Comparison of ENCODE assay signal across 9 mouse cellular contexts in genomic region chr13:94375526-94376390, GRCm38 (mm10). TPM values are rescaled to one million over a fixed set of nuclear protein-coding genes. Genes with fewer than 3 reads are reported as not detected.
DNase-seq lines count a peak whose midpoint lies in the region; ATAC-seq and TF ChIP-seq lines count a peak whose summit lies in the region.
"Had no signal": no experiment of that assay in that cellular context is flagged by ENCODE, and none has a peak within 500 bp of the region (broad histone marks: within the 10 kb centered on the region; RNA-seq: fewer than 3 reads in every experiment).

No protein-coding gene starts in this region.

- no peak overlapping the region for H3K4me2 ChIP-seq in forebrain, embryonic 13.5 days
- H3K4me2 ChIP-seq in midbrain, postnatal 0 days (ENCODE audit: low read depth, low read length, poor library complexity, severe bottlenecking) = no peak overlapping the region

- TF ChIP-seq CTCF in midbrain, postnatal 0 days (IDR thresholded peaks at IDR 0.05) = no peak

- DNase-seq in forebrain, embryonic 10.5 days (ENCODE audit: extremely low spot score, low spot score) = no peak
- DNase-seq in cerebellum, adult 18-20 months = peak; percentile 94 to 98
- peak; percentile 90 to 96 for DNase-seq in layer of hippocampus, adult 18-20 months (ENCODE audit: low spot score in 2 of 2)
- peak; percentile 88 for DNase-seq in midbrain, postnatal 0 days (ENCODE audit: low spot score)
- no peak for DNase-seq in thymus, postnatal 0 days (ENCODE audit: low spot score)
- no peak for DNase-seq in natural killer cell, adult 2 months (ENCODE audit: low spot score in 2 of 2)
- no peak for DNase-seq in heart, postnatal 10 days
- DNase-seq: kidney, postnatal 25 days had no signal

- H3K27me3 ChIP-seq in forebrain, embryonic 13.5 days = no peaks in the 10 kb centered on the region
- H3K27me3 ChIP-seq in forebrain, embryonic 10.5 days (ENCODE audit: poor library complexity, severe bottlenecking) = no peaks in the 10 kb centered on the region
- H3K27me3 ChIP-seq in midbrain, postnatal 0 days (ENCODE audit: insufficient read depth, low read length) = no peaks in the 10 kb centered on the region

- 59% methylated on average over 7 of the region's 7 CpGs for WGBS in forebrain, embryonic 13.5 days
- WGBS in forebrain, embryonic 10.5 days = 92% methylated on average over 7 of the region's 7 CpGs
- 77% methylated on average over 7 of the region's 7 CpGs for WGBS in midbrain, postnatal 0 days

- peaks cover 30% of the 10 kb centered on the region for H3K4me1 ChIP-seq in forebrain, embryonic 13.5 days
- H3K4me1 ChIP-seq in forebrain, embryonic 10.5 days = peaks cover 7% of the 10 kb centered on the region
- no peaks in the 10 kb centered on the region for H3K4me1 ChIP-seq in midbrain, postnatal 0 days (ENCODE audit: insufficient read depth, low read length)

- H3K4me3 ChIP-seq in forebrain, embryonic 13.5 days = no peak overlapping the region
- H3K4me3 ChIP-seq in forebrain, embryonic 10.5 days = no peak overlapping the region
- no peak overlapping the region for H3K4me3 ChIP-seq in midbrain, postnatal 0 days (ENCODE audit: low read depth, low read length)

- no peaks in the 10 kb centered on the region for H3K9me3 ChIP-seq in forebrain, embryonic 13.5 days (replicated peaks)
- H3K9me3 ChIP-seq in forebrain, embryonic 10.5 days = no peaks in the 10 kb centered on the region
- H3K9me3 ChIP-seq in midbrain, postnatal 0 days (ENCODE audit: low read length) = no peaks in the 10 kb centered on the region

- no peak overlapping the region for H3K9ac ChIP-seq in forebrain, embryonic 13.5 days
- no peak overlapping the region for H3K9ac ChIP-seq in midbrain, postnatal 0 days (replicated peaks; ENCODE audit: low read length, poor library complexity, severe bottlenecking)

- H3K36me3 ChIP-seq in forebrain, embryonic 13.5 days (ENCODE audit: poor library complexity, severe bottlenecking) = no peaks in the 10 kb centered on the region
- peaks cover 8% of the 10 kb centered on the region; the same call in 1 of the 2 replicates for H3K36me3 ChIP-seq in forebrain, embryonic 10.5 days (replicated peaks)
- 0 out of 2 replicates have a peak, but pooled peaks cover 4% of the 10 kb centered on the region for H3K36me3 ChIP-seq in midbrain, postnatal 0 days (ENCODE audit: insufficient read depth, low read length)

- H3K27ac ChIP-seq in forebrain, embryonic 13.5 days = peak overlapping the region; percentile 81
- no peak overlapping the region for H3K27ac ChIP-seq in forebrain, embryonic 10.5 days
- no peak overlapping the region for H3K27ac ChIP-seq in midbrain, postnatal 0 days (ENCODE audit: low read depth, low read length)

- ATAC-seq in forebrain, embryonic 13.5 days = peak; percentile 93
- peak; percentile 54; the same call in 1 of the 2 replicates for ATAC-seq in midbrain, postnatal 0 days (ENCODE audit: low FRiP score)

- intact Hi-C loops in heart, postnatal 10 days (cut with DNase I) = no loop called here

RNA-seq across cellular contexts. Expression of gene Ap3b1, which starts 17.0 kb away (rescaled TPM):
- polyA plus RNA-seq in forebrain, embryonic 13.5 days (2015; fragmentation: Nextera tagmentation; extraction: Ambion mirVana) = 29.9 and 32.5 TPM in 2 replicates
- polyA plus RNA-seq in forebrain, embryonic 10.5 days (2016; fragmentation: Nextera tagmentation; extraction: Ambion mirVana) = 32.1 and 32.9 TPM in 2 replicates
- total RNA-seq in layer of hippocampus, adult 18-20 months (2021) = 10 to 100 TPM; 56.0 to 56.3 TPM
- 20.5 and 21.1 TPM in 2 replicates for total RNA-seq in midbrain, postnatal 0 days (2014; rRNA removed)
- polyA plus RNA-seq in midbrain, postnatal 0 days (2015; fragmentation: Nextera tagmentation; extraction: Ambion mirVana) = 19.5 and 21.5 TPM in 2 replicates
- polyA plus RNA-seq in thymus, postnatal 0 days (2015; fragmentation: Nextera tagmentation; extraction: Ambion mirVana) = 35.6 and 40.1 TPM in 2 replicates
- total RNA-seq in heart, postnatal 10 days (2021) = 10 to 100 TPM; 27.7 to 32.7 TPM

Comparison
In these comparisons a context has a peak if more than half of its experiments do, and no peak if none do; other contexts are left out.
1. DNase-seq: peak in cerebellum, adult 18-20 months (2 of 2), layer of hippocampus, adult 18-20 months (2 of 2) and midbrain, postnatal 0 days (single experiment); none in forebrain, embryonic 10.5 days (single experiment), thymus, postnatal 0 days (single experiment), natural killer cell, adult 2 months (0 of 2) and heart, postnatal 10 days (0 of 2).